Mouse (Mus musculus): ENCODE measurements at regions not wholly inside any gene's neighbourhood (a gene's known extent, or its start where the extent isn't known, plus 50 kb on each side); places are given as distances from the start of the nearest gene placed in this dataset.

GRCm38 (mm10) chr10:118039056-118039455 is 102.6 kb upstream of the Mdm1 start:
- TF ChIP-seq MYOG (IDR thresholded peaks at IDR 0.05; ENCODE audit: control insufficient read depth, extremely low read depth, insufficient read length) (no peak), CTCF (IDR thresholded peaks at IDR 0.05; ENCODE audit: control insufficient read depth, insufficient read depth, insufficient read length) (no peak)

Data from C2C12 (cell line).